Mouse (Mus musculus): ENCODE measurements around the gene Wdr83os. TPM values are rescaled to one million over a fixed set of nuclear protein-coding genes. Genes with fewer than 3 reads are reported as not detected.

Wdr83os gene
- total and polyA plus RNA-seq, 3 experiments = 26.2 to 143 TPM; not detected in 1

DNA sequence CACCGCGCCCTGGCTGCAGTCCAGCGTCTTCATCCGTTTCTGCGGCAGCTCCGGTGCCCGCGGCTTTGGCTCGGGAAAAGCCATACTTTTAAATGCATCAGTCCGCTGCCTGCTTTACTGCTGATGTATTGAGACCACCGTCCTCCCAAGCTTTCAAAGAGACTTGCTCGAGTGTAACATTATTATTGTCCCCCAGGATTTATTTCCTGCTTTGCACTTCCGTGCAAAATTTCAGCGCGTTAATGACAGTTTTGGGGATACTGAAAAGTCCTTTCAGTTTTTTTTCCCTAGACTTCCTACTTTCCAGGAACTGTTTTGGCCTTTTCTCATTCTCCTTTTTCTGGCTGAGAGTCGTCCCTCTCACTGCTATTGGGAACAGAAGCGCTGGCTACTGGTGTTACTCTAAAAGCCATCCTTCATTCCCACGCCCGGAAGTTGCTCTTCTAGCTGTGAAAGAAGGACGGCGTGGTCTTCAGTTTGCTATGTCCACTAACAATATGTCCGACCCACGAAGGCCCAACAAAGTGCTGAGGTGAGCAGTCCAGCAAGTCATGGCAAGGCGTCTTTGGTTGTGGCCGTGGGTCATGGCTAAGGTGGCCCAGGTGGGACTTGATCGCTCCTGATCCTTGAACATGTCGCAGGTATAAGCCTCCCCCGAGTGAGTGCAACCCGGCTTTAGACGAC, at the start of gene Wdr83os (continued):
- TF ChIP-seq NRF1 (IDR thresholded peaks at IDR 0.05; ENCODE audit: insufficient read depth, low read depth, low read length, poor library complexity, severe bottlenecking) (no peak), TCF12 (IDR thresholded peaks at IDR 0.05; ENCODE audit: low read depth, low read length) (no peak), ELF1 (IDR thresholded peaks at IDR 0.05; ENCODE audit: low read depth, low read length) (peak; percentile 63; the same call in 1 of the 2 replicates), JUND (IDR thresholded peaks at IDR 0.05; ENCODE audit: low read depth, low read length) (no peak)

- Histone ChIP-seq H3K36me3 (ENCODE audit: control insufficient read depth in 1 of 2, insufficient read depth in 2 of 2, low read length in 2 of 2) (peaks cover 4 to 15% of the 10 kb centered on the region in 2 experiments), H3K9me3 (replicated peaks; ENCODE audit: insufficient read depth, low read length) (no peaks in the 10 kb centered on the region), H3K27me3 (ENCODE audit: control insufficient read depth in 1 of 2, insufficient read depth in 2 of 2, low read length in 2 of 2) (no peaks in the 10 kb centered on the region), H3K79me2 (ENCODE audit: control insufficient read depth, insufficient read depth, low read length, poor library complexity) (peaks cover 35% of the 10 kb centered on the region), H3K4me3 (ENCODE audit: control insufficient read depth in 1 of 2, insufficient read depth in 1 of 2, low read depth in 2 of 2, low read length in 2 of 2) (no peak overlapping the region), H3K27ac (ENCODE audit: control insufficient read depth, low read depth, low read length) (no peak overlapping the region), H3K9ac (ENCODE audit: control insufficient read depth, low read depth, low read length, poor library complexity, severe bottlenecking) (no peak overlapping the region), H3K4me1 (ENCODE audit: control insufficient read depth in 1 of 2, insufficient read depth in 2 of 2, low read length in 2 of 2) (peaks cover 4 to 13% of the 10 kb centered on the region in 2 experiments; a peak in 3 of 4 replicates)
- TF ChIP-seq CHD1 (IDR thresholded peaks at IDR 0.05; ENCODE audit: low read depth, low read length) (no peak), RCOR1 (IDR thresholded peaks at IDR 0.05; ENCODE audit: low read depth, low read length) (no peak), POLR2AphosphoS5 (IDR thresholded peaks at IDR 0.05; ENCODE audit: borderline replicate concordance, low read depth, low read length) (no peak), ZNF384 (IDR thresholded peaks at IDR 0.05; ENCODE audit: low read depth, low read length) (no peak), ZKSCAN1 (IDR thresholded peaks at IDR 0.05; ENCODE audit: low read depth, low read length) (no peak)
- no peak for DNase-seq (ENCODE audit: low read depth, low spot score)
Measured at GRCm38 (mm10) chr8:85032622-85033311, 47.8 kb upstream of the Wdr83os start.

DNA sequence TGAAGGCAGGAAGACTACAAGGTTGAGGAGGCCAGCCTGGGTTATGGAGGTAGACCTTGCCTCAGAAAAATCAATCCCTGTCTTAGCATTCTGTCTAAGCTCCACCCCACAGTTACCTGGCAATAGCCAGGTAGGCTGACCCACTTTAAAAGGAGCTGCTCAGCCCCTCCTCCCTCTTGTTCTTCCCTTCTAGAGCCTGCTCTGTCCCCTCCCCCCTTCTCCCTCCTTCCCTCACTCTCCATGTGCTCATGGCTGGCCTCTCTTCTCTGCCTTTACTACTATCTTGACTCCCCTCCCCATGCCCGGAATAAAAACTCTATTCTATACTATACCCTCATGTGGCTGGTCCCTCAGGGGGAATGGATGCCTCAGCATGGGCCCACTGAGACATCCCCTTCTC, 46.7 kb upstream of the Wdr83os start:
- Histone ChIP-seq H3K4me1 (ENCODE audit: control insufficient read depth in 1 of 2, insufficient read depth in 2 of 2, low read length in 2 of 2) (peaks cover 1 to 4% of the 10 kb centered on the region in 2 experiments), H3K36me3 (ENCODE audit: control insufficient read depth in 1 of 2, insufficient read depth in 2 of 2, low read length in 2 of 2) (peaks cover 4 to 12% of the 10 kb centered on the region in 2 experiments; a peak in 3 of 4 replicates), H3K79me2 (ENCODE audit: control insufficient read depth, insufficient read depth, low read length, poor library complexity) (peaks cover 34% of the 10 kb centered on the region), H3K9ac (ENCODE audit: control insufficient read depth, low read depth, low read length, poor library complexity, severe bottlenecking) (no peak overlapping the region), H3K9me3 (replicated peaks; ENCODE audit: insufficient read depth, low read length) (no peaks in the 10 kb centered on the region), H3K27ac (ENCODE audit: control insufficient read depth, low read depth, low read length) (no peak overlapping the region), H3K27me3 (ENCODE audit: control insufficient read depth in 1 of 2, insufficient read depth in 2 of 2, low read length in 2 of 2) (no peaks in the 10 kb centered on the region), H3K4me3 (ENCODE audit: control insufficient read depth in 1 of 2, insufficient read depth in 1 of 2, low read depth in 2 of 2, low read length in 2 of 2) (no peak overlapping the region)
- TF ChIP-seq ZMIZ1 (IDR thresholded peaks at IDR 0.05; ENCODE audit: low read depth, low read length) = 0 out of 2 replicates have a peak, but pooled peaks have one; percentile 17
- no peak for TF ChIP-seq MAFK (IDR thresholded peaks at IDR 0.05; ENCODE audit: borderline replicate concordance, low read depth, low read length)
- no peak for DNase-seq (ENCODE audit: low read depth, low spot score)

All from MEL (cell line).